Comparison of ENCODE assay signal across 7 mouse cellular contexts in the genomic region with DNA sequence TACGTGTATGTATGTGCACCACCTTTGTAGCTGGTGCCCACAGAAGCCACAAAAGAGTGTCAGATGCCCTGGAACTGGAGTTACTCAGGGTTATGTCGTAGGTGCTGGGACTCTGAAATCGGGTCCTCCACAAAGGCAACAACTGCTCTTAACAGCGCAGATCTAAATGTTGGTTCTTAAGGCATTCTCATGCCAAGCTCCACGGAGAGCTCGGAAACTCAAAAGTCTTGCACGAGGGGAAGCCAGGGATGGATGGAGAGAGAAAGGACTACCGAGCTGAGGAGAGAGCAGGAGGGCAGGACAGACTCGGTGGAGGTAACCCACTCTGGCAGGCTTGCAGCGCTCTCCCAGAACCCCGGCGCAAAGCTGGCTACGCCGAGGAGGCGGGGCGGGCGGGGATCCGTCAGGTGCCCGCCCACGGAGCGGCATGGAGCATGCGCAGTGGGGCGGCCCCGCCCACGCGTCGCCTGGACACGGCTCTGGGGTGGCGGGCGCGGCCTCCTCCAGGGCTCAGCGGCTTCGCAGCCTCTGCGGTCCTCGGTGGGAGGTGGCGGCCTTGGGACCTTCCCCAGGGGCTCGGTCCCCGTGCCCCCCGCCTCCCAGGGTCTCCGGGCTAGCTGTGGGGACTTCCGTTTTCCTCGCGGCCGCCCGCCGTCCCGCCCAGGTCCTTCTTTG. TPM values are rescaled to one million over a fixed set of nuclear protein-coding genes. Genes with fewer than 3 reads are reported as not detected.
A peak's percentile ranks its signal among the peaks of the same experiment; 100 is the strongest.
DNase-seq lines count a peak whose midpoint lies in the region; ATAC-seq lines count a peak whose summit lies in the region.

A gene (plus strand): TSS at position 516 of the 675 bp plus-strand sequence.

- peak within 1 kb of the TSS; percentile 95 for H3K4me3 ChIP-seq in embryonic facial prominence, embryonic 10.5 days
- H3K4me3 ChIP-seq in limb, embryonic 11.5 days (ENCODE audit: low read depth, low read length), result peak within 1 kb of the TSS; percentile 81
- peak within 1 kb of the TSS; percentile 99 for H3K4me3 ChIP-seq in midbrain, embryonic 14.5 days (replicated peaks; ENCODE audit: low read depth, low read length)

- H3K9ac ChIP-seq in limb, embryonic 11.5 days (ENCODE audit: low read length), result peak within 1 kb of the TSS; percentile 94
- H3K9ac ChIP-seq in midbrain, embryonic 14.5 days (replicated peaks; ENCODE audit: low read length), result peak within 1 kb of the TSS; percentile 98

- H3K4me2 ChIP-seq in limb, embryonic 11.5 days (ENCODE audit: low read depth, severe bottlenecking), result peak within 1 kb of the TSS; percentile 54
- peak within 1 kb of the TSS; percentile 68 for H3K4me2 ChIP-seq in midbrain, embryonic 14.5 days (ENCODE audit: low read length)

- no peaks in the 10 kb centered on the region for H3K9me3 ChIP-seq in embryonic facial prominence, embryonic 10.5 days
- H3K9me3 ChIP-seq in limb, embryonic 11.5 days (ENCODE audit: control insufficient read depth, low read length), result no peaks in the 10 kb centered on the region
- no peaks in the 10 kb centered on the region for H3K9me3 ChIP-seq in midbrain, embryonic 14.5 days (ENCODE audit: control insufficient read depth, low read length)

- 0 out of 2 replicates have a peak, but pooled peaks cover 4% of the 10 kb centered on the region for H3K4me1 ChIP-seq in embryonic facial prominence, embryonic 10.5 days
- H3K4me1 ChIP-seq in limb, embryonic 11.5 days (ENCODE audit: control insufficient read depth, insufficient read depth, low read length), result no peaks in the 10 kb centered on the region
- H3K4me1 ChIP-seq in midbrain, embryonic 14.5 days (ENCODE audit: control insufficient read depth, insufficient read depth, low read length), result peaks cover 10% of the 10 kb centered on the region; the same call in 1 of the 2 replicates

- peak within 1 kb of the TSS; percentile 96 for H3K27ac ChIP-seq in embryonic facial prominence, embryonic 10.5 days (replicated peaks)
- peak within 1 kb of the TSS; percentile 70 for H3K27ac ChIP-seq in limb, embryonic 11.5 days (replicated peaks; ENCODE audit: low read depth, low read length)
- peak within 1 kb of the TSS; percentile 95 for H3K27ac ChIP-seq in midbrain, embryonic 14.5 days (replicated peaks; ENCODE audit: low read depth, low read length)

- peak; percentile 98 for ATAC-seq in limb, embryonic 11.5 days (ENCODE audit: insufficient number of reproducible peaks, low FRiP score, low TSS enrichment, low read depth)
- peak; percentile 99 for ATAC-seq in midbrain, embryonic 14.5 days (ENCODE audit: low FRiP score, low TSS enrichment)

- under 1% methylated on average over 47 of the region's 47 CpGs for WGBS in embryonic facial prominence, embryonic 10.5 days
- 1% methylated on average over 47 of the region's 47 CpGs for WGBS in limb, embryonic 11.5 days
- WGBS in midbrain, embryonic 14.5 days, result under 1% methylated on average over 47 of the region's 47 CpGs

- peak; percentile 98 for DNase-seq in adrenal gland, postnatal 10 days
- peak; percentile 97 for DNase-seq in embryonic facial prominence, embryonic 10.5 days (ENCODE audit: low spot score)
- peak; percentile 99 for DNase-seq in heart, adult 11 months
- DNase-seq in kidney, adult 18-20 months, result peak; percentile 92
- DNase-seq in limb, embryonic 11.5 days (ENCODE audit: low spot score), result peak; percentile 96
- DNase-seq in midbrain, embryonic 14.5 days, result peak; percentile 98
- DNase-seq in spleen, adult 18-20 months, result peak; percentile 86 to 96

- no peaks in the 10 kb centered on the region for H3K27me3 ChIP-seq in embryonic facial prominence, embryonic 10.5 days (replicated peaks; ENCODE audit: low read depth, poor library complexity, severe bottlenecking)
- H3K27me3 ChIP-seq in limb, embryonic 11.5 days (ENCODE audit: control insufficient read depth, insufficient read depth, low read length), result no peaks in the 10 kb centered on the region
- H3K27me3 ChIP-seq in midbrain, embryonic 14.5 days (ENCODE audit: control insufficient read depth, insufficient read depth, low read length), result no peaks in the 10 kb centered on the region

- H3K36me3 ChIP-seq in embryonic facial prominence, embryonic 10.5 days (replicated peaks), result peaks cover 33% of the 10 kb centered on the region
- no peaks in the 10 kb centered on the region for H3K36me3 ChIP-seq in limb, embryonic 11.5 days (ENCODE audit: control insufficient read depth, insufficient read depth, low read length)
- H3K36me3 ChIP-seq in midbrain, embryonic 14.5 days (ENCODE audit: control insufficient read depth, insufficient read depth, low read length), result peaks cover 20% of the 10 kb centered on the region

RNA-seq across cellular contexts. Expression of the gene that starts here (rescaled TPM):
- total RNA-seq in adrenal gland, postnatal 10 days (2021), result 10 to 100 TPM in 1 of 2 experiments, 1 to 10 TPM in 1; 7.7 to 12.4 TPM
- 11.3 TPM in 2 replicates for polyA plus RNA-seq in embryonic facial prominence, embryonic 10.5 days (2016; fragmentation: Nextera tagmentation; extraction: Ambion mirVana)
- polyA plus RNA-seq in limb, embryonic 11.5 days (2014; fragmentation: Nextera tagmentation; extraction: Ambion mirVana), result 14.3 TPM in 2 replicates
- polyA plus RNA-seq in midbrain, embryonic 14.5 days (2014; fragmentation: Nextera tagmentation; extraction: Ambion mirVana), result 26.0 and 26.6 TPM in 2 replicates

Comparison
In these comparisons a context has a peak if more than half of its experiments do, and no peak if none do; other contexts are left out.
1. Peak in every context shown above with its lines: DNase-seq, ATAC-seq, H3K4me3 ChIP-seq and H3K27ac ChIP-seq.